Mouse (Mus musculus) hindbrain, embryonic 13.5 days (tissue): ENCODE measurements around the gene Tmem80. TPM values are rescaled to one million over a fixed set of nuclear protein-coding genes. Genes with fewer than 3 reads are reported as not detected.

Experiments used
- ATAC-seq: fragments of 200-750 bp; cut with Nextera tagmentation; 2 replicates; pipeline ENCODE4 v1.8.0; 2017; ENCODE audit warnings: moderate TSS enrichment; ENCODE audit not compliant: low FRiP score
- H3K27ac ChIP-seq: fragments of 300-500 bp; sonication (generic); 2 replicates; pipeline ENCODE4 v1.5.1; 2015; ENCODE audit warnings: inconsistent platforms, mild to moderate bottlenecking, moderate library complexity
- H3K27me3 ChIP-seq: fragments of 300-500 bp; sonication (generic); 2 replicates; pipeline ENCODE4 v1.6.1; 2015; ENCODE audit warnings: mild to moderate bottlenecking, inconsistent platforms
- H3K36me3 ChIP-seq: fragments of 300-500 bp; sonication (generic); 2 replicates; pipeline ENCODE4 v1.6.1; 2015; ENCODE audit warnings: mild to moderate bottlenecking, inconsistent platforms
- H3K4me1 ChIP-seq: fragments of 300-500 bp; sonication (generic); replicated peaks from 2 replicates; pipeline ENCODE4 v1.6.1; 2015; ENCODE audit warnings: inconsistent platforms
- H3K4me2 ChIP-seq: fragments of 300-500 bp; sonication (generic); 2 replicates; pipeline ENCODE4 v1.6.1; 2015; ENCODE audit warnings: inconsistent platforms, mild to moderate bottlenecking, moderate library complexity
- H3K4me3 ChIP-seq: fragments of 300-500 bp; sonication (generic); 2 replicates; pipeline ENCODE4 v1.5.1; 2015; ENCODE audit warnings: mild to moderate bottlenecking, inconsistent platforms
- H3K9ac ChIP-seq: fragments of 300-500 bp; sonication (generic); 2 replicates; pipeline ENCODE4 v1.6.1; 2015; ENCODE audit warnings: mild to moderate bottlenecking, inconsistent platforms
- H3K9me3 ChIP-seq: fragments of 300-500 bp; sonication (generic); 2 replicates; pipeline ENCODE4 v1.6.1; 2016; ENCODE audit warnings: inconsistent platforms
- WGBS: fragments of 180-500 bp; shearing (Covaris S2); methylation state at CpG from one replicate; pipeline ENCODE4 v1.1.7; 2015; 5-methylcytosine and 5-hydroxymethylcytosine counted together
- polyA plus RNA-seq: library from polyadenylated mRNA; unstranded; fragments of >200 nt; fragmentation: Nextera tagmentation; extraction: Ambion mirVana; gene quantifications from 2 replicates; pipeline ENCODE4 v1.2.1, GENCODE M21; 2015

Gene Tmem80
- polyA plus RNA-seq, 1 experiment from 2014 or later, result 67.7 TPM

DNA sequence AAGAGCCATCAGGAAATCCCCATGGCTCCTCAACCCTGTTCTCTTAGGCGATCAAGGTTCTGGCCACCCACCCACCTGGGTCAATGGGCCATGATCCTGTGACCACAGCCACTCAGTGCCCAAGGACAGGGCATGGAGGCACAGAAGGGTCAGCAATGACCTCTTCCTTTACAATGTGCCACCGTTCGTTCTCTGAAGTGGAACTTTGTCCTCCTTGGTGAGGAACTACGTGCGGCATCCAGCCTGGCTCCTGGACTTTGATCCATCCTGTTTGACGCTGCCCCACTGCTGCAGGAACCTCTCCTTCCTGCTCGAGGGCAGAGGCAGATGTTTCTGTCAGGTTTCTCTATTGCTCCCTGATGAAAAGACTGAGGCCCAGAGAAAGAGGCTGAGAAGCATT is 16.2 kb downstream of the Tmem80 start:
- Histone ChIP-seq H3K36me3 (no peaks in the 10 kb centered on the region), H3K9me3 (no peaks in the 10 kb centered on the region), H3K9ac (no peak overlapping the region), H3K4me2 (no peak overlapping the region), H3K27ac (no peak overlapping the region), H3K4me3 (no peak overlapping the region), H3K4me1 (peaks cover 4% of the 10 kb centered on the region), H3K27me3 (peaks cover 25% of the 10 kb centered on the region)
- no peak for ATAC-seq
- 75% methylated on average over 7 of the region's 7 CpGs for WGBS

GRCm38 (mm10) chr7:141344787-141345186 is 17.2 kb downstream of the Tmem80 start:
- Histone ChIP-seq H3K27me3 (peaks cover 14% of the 10 kb centered on the region; the same call in 1 of the 2 replicates), H3K4me1 (no peaks in the 10 kb centered on the region), H3K9me3 (no peaks in the 10 kb centered on the region), H3K4me3 (no peak overlapping the region), H3K4me2 (no peak overlapping the region), H3K36me3 (no peaks in the 10 kb centered on the region), H3K27ac (no peak overlapping the region), H3K9ac (no peak overlapping the region)
- ATAC-seq, result no peak
- WGBS, result 91% methylated on average over 5 of the region's 5 CpGs

DNA sequence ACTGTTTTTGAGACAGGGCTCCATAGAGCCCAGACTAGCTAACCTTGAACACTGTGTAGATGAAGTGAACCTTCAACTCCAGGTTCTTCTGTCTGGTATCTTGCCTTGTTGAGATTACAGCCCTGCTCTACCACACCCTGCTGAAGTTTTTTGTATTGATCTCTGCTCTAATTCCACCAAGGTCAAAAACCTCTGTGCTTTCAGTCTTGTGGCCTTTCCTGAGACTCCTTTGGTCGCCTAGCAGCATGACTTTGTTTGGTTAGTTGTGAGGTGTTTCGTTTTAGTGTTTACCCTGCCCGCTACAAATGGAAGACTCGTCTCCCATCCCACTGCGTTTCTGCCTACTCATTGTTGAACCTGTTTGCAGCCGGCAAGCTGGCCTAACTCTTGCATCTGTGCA is 23.5 kb downstream of the Tmem80 start:
- Histone ChIP-seq H3K4me1 (peaks cover 10% of the 10 kb centered on the region), H3K27me3 (no peaks in the 10 kb centered on the region), H3K36me3 (no peaks in the 10 kb centered on the region), H3K27ac (no peak overlapping the region), H3K4me2 (no peak overlapping the region), H3K9ac (no peak overlapping the region), H3K4me3 (no peak overlapping the region), H3K9me3 (no peaks in the 10 kb centered on the region)
- WGBS, result 80% methylated on average over 6 of the region's 6 CpGs
- no peak for ATAC-seq

DNA sequence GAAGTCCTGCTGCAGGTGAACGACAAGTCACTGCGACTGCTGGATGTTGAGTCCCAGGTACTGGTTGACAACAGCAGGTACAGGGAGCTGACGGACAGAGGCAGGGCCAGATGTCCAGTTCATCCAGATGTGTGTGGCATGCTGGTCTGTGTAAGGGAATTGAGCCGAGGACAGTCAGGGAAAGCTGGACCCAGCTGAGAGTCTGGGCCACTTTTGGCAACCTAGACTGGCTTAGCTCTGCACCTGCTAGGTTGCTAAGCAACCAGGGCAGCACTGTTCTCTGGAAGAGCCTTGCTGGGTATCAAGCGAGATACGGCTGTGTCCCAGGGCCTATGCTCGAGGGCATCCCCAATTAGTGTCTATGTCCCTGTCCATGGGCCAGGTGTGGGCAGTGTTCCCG is 27.5 kb downstream of the Tmem80 start:
- Histone ChIP-seq H3K36me3 (no peaks in the 10 kb centered on the region), H3K4me1 (peaks cover 10% of the 10 kb centered on the region), H3K27ac (no peak overlapping the region), H3K4me2 (no peak overlapping the region), H3K9me3 (no peaks in the 10 kb centered on the region), H3K9ac (no peak overlapping the region), H3K27me3 (peaks cover 8% of the 10 kb centered on the region; the same call in 1 of the 2 replicates), H3K4me3 (no peak overlapping the region)
- 76% methylated on average over 8 of the region's 8 CpGs for WGBS
- ATAC-seq, result 0 out of 2 replicates have a peak, but pooled peaks have one; percentile 54

- H3K27ac ChIP-seq, result no peak overlapping the region
- 57% methylated on average over 12 of the region's 12 CpGs for WGBS
Measured at GRCm38 (mm10) chr7:141355626-141356326, 28.2 kb downstream of the Tmem80 start.

DNA sequence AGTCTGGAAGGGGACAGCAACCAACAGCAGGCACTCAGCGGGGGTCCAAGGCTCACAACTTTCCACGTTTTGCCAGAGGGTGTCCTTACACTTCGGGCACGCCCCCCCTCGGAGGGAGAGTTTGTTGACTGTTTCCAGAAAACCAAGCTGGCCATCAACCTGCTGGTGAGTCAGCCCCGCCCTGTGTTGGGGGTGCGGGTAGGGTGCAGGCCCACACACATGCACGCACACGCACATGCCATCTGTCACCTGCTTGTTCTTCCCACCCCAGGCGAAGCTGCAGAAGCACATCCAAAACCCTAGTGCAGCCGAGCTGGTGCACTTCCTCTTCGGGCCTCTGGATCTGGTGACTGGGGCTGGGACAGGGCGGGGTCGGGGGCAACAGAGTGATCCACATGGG is 29.4 kb downstream of the Tmem80 start:
- Histone ChIP-seq H3K27ac (no peak overlapping the region), H3K4me2 (no peak overlapping the region), H3K9ac (no peak overlapping the region), H3K9me3 (no peaks in the 10 kb centered on the region), H3K27me3 (peaks cover 27% of the 10 kb centered on the region), H3K36me3 (no peaks in the 10 kb centered on the region), H3K4me3 (no peak overlapping the region), H3K4me1 (peaks cover 13% of the 10 kb centered on the region)
- no peak for ATAC-seq
- 85% methylated on average over 14 of the region's 14 CpGs for WGBS

More at GRCm38 (mm10) chr7:141355626-141356326, 28.2 kb downstream of the Tmem80 start:
- H3K9me3 ChIP-seq, result no peaks in the 10 kb centered on the region
- peaks cover 16% of the 10 kb centered on the region for H3K27me3 ChIP-seq
- H3K4me3 ChIP-seq, result no peak overlapping the region
- H3K4me2 ChIP-seq, result no peak overlapping the region
- peaks cover 10% of the 10 kb centered on the region for H3K4me1 ChIP-seq
- no peak overlapping the region for H3K9ac ChIP-seq
- ATAC-seq, result no peak
- H3K36me3 ChIP-seq, result no peaks in the 10 kb centered on the region

DNA sequence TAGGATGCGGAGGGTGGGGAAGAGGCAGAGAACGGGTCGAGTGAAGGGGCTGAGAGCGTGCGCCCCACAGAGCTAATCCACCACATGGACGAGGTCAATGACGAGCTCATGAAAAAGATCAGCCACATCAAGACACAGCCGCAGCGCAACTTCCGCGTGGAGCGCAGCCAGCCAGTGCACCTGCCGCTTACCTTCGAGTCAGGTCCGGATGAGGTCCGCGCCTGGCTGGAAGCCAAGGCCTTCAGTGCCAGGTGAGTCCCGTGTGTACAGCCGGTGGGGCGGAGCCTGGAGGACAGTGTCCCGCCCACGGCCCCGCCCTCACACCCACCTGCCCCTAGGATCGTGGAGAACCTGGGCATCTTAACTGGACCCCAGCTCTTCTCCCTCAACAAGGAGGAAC is 34.0 kb downstream of the Tmem80 start:
- WGBS, result 17% methylated on average over 24 of the region's 24 CpGs
- ATAC-seq, result no peak
- H3K27ac ChIP-seq, result no peak overlapping the region
- H3K4me2 ChIP-seq, result no peak overlapping the region
- no peaks in the 10 kb centered on the region for H3K36me3 ChIP-seq
- H3K4me1 ChIP-seq, result peaks cover 4% of the 10 kb centered on the region; the same call in 1 of the 2 replicates
- H3K27me3 ChIP-seq, result peaks cover 40% of the 10 kb centered on the region
- H3K9me3 ChIP-seq, result no peaks in the 10 kb centered on the region
- H3K9ac ChIP-seq, result 0 out of 2 replicates have a peak overlapping the region, but pooled peaks have one; percentile 43
- H3K4me3 ChIP-seq, result no peak overlapping the region

DNA sequence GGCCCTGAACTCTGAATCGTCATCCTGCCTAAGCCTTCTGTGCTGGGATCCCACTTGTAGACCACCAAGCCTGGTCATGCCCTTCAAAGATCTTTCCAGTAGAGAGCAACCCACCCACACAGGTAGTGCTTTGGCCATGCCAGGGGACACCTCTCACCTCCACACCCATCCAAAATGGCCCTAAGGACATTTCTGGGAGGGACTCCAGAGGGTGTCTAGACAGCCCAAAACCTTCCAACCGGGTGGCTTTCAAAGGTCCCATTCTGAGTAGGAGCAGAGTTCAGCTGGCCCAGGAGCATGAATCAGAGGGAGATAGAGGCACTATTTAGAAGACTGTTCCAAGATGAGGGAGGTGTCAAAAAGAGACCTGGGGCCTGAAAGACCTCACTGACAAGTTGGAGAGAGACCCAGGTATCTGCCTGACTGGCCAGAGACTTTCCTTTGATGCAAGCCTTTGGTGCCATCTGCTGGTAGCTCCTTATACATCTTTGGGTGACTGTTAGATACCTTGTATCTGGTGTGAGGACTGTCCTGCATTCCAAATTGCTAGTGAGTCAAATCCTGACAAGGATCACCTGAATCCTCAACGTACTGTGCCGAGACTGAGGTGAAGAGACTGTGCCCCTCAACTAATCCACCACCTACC is 35.7 kb downstream of the Tmem80 start:
- Histone ChIP-seq H3K27ac (no peak overlapping the region), H3K9me3 (no peaks in the 10 kb centered on the region), H3K4me3 (no peak overlapping the region), H3K4me1 (peaks cover 4% of the 10 kb centered on the region; the same call in 1 of the 2 replicates), H3K36me3 (no peaks in the 10 kb centered on the region), H3K9ac (no peak overlapping the region), H3K27me3 (peaks cover 42% of the 10 kb centered on the region), H3K4me2 (no peak overlapping the region)
- ATAC-seq, result peak; percentile 59; the same call in 1 of the 2 replicates
- WGBS, result 63% methylated on average over 4 of the region's 4 CpGs

DNA sequence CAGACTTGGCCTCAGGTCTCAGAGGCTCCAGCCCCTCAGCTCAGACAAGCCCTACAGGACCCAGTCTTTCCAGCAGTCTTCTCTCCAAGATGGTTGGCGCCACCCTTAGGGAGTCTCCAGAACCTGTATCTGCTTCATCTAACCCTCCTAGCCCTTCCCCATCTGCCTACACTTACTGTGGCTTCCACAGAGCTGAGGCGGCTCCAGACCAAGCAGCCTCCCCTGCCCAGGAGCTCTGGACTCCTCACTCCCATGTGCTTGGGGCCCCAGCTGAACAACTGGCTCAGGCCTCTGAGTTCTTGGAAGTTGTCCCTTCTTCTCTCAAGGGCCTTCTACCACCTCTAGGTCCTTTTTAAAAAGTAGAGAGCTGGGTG is 36.2 kb downstream of the Tmem80 start:
- H3K27me3 ChIP-seq, result peaks cover 43% of the 10 kb centered on the region
- H3K9ac ChIP-seq, result no peak overlapping the region
- peaks cover 4% of the 10 kb centered on the region; the same call in 1 of the 2 replicates for H3K4me1 ChIP-seq
- WGBS, result 67% methylated on average over 2 of the region's 2 CpGs
- H3K27ac ChIP-seq, result no peak overlapping the region
- no peak overlapping the region for H3K4me3 ChIP-seq
- H3K4me2 ChIP-seq, result no peak overlapping the region
- no peaks in the 10 kb centered on the region for H3K9me3 ChIP-seq
- no peaks in the 10 kb centered on the region for H3K36me3 ChIP-seq
- ATAC-seq, result no peak

GRCm38 (mm10) chr7:141364349-141365048 is 37.0 kb downstream of the Tmem80 start:
- Histone ChIP-seq H3K9me3 (no peaks in the 10 kb centered on the region), H3K4me2 (no peak overlapping the region), H3K27ac (no peak overlapping the region), H3K4me3 (no peak overlapping the region), H3K36me3 (no peaks in the 10 kb centered on the region), H3K9ac (peak overlapping the region; percentile 35; the same call in 1 of the 2 replicates), H3K27me3 (peaks cover 40% of the 10 kb centered on the region), H3K4me1 (peaks cover 4% of the 10 kb centered on the region; the same call in 1 of the 2 replicates)
- ATAC-seq, result no peak
- 86% methylated on average over 5 of the region's 5 CpGs for WGBS

DNA sequence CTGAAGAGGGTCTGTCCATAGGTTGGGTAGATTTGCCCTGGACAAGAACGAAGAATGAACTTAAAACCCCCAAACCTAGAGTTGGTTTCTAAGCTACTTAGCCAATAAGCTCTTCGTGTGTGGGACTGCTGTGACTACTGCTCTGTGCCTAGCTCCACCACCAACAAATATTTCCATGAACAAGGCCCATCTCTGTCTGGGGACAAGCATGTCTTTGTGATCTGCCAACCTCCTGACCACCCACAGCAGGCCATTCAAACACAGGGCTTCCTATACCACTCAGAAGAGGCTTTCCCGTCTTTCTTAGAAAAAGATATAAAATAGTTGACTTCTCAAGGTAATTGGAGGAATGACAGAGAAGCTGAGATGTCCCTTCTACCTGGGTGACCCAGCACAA is 37.5 kb downstream of the Tmem80 start:
- H3K27me3 ChIP-seq, result peaks cover 35% of the 10 kb centered on the region
- no peak overlapping the region for H3K27ac ChIP-seq
- peaks cover 4% of the 10 kb centered on the region; the same call in 1 of the 2 replicates for H3K4me1 ChIP-seq
- no peak overlapping the region for H3K4me2 ChIP-seq
- no peak overlapping the region for H3K4me3 ChIP-seq
- WGBS, result 75% methylated on average over 3 of the region's 3 CpGs
- no peak for ATAC-seq
- H3K36me3 ChIP-seq, result no peaks in the 10 kb centered on the region
- no peak overlapping the region for H3K9ac ChIP-seq
- no peaks in the 10 kb centered on the region for H3K9me3 ChIP-seq

- Histone ChIP-seq H3K9ac (no peak overlapping the region), H3K4me2 (no peak overlapping the region), H3K27me3 (peaks cover 12% of the 10 kb centered on the region), H3K27ac (no peak overlapping the region), H3K4me3 (no peak overlapping the region), H3K36me3 (no peaks in the 10 kb centered on the region), H3K4me1 (no peaks in the 10 kb centered on the region), H3K9me3 (no peaks in the 10 kb centered on the region)
- ATAC-seq, result no peak
- 83% methylated on average over 4 of the region's 4 CpGs for WGBS
Measured at GRCm38 (mm10) chr7:141367358-141367757, 39.8 kb downstream of the Tmem80 start.
